Mouse (Mus musculus) cortical plate, adult 2 months (tissue): ENCODE measurements around the gene Fap.

ENCODE experiments used
- CTCF ChIP-seq: fragments of 200-500 bp; IDR thresholded peaks from 2 replicates; pipeline ENCODE4 v1.5.1; 2011; ENCODE audit warnings: mild to moderate bottlenecking, control low read depth, low read length; ENCODE audit not compliant: insufficient read depth; ENCODE audit errors: extremely low read depth
- POLR2A ChIP-seq: fragments of 200-500 bp; IDR thresholded peaks from 2 replicates; pipeline ENCODE4 v1.6.1; 2011; ENCODE audit warnings: mild to moderate bottlenecking, low read length, control low read depth; ENCODE audit not compliant: insufficient read depth; ENCODE audit errors: extremely low read depth

- TF ChIP-seq CTCF: no peak
- no peak for TF ChIP-seq POLR2A
These were observed 66.7 kb downstream of the Fap start for GRCm38 (mm10) chr2:62507130-62507529.
